Comparison of ENCODE assay signal across 8 mouse cellular contexts in the genomic region with DNA sequence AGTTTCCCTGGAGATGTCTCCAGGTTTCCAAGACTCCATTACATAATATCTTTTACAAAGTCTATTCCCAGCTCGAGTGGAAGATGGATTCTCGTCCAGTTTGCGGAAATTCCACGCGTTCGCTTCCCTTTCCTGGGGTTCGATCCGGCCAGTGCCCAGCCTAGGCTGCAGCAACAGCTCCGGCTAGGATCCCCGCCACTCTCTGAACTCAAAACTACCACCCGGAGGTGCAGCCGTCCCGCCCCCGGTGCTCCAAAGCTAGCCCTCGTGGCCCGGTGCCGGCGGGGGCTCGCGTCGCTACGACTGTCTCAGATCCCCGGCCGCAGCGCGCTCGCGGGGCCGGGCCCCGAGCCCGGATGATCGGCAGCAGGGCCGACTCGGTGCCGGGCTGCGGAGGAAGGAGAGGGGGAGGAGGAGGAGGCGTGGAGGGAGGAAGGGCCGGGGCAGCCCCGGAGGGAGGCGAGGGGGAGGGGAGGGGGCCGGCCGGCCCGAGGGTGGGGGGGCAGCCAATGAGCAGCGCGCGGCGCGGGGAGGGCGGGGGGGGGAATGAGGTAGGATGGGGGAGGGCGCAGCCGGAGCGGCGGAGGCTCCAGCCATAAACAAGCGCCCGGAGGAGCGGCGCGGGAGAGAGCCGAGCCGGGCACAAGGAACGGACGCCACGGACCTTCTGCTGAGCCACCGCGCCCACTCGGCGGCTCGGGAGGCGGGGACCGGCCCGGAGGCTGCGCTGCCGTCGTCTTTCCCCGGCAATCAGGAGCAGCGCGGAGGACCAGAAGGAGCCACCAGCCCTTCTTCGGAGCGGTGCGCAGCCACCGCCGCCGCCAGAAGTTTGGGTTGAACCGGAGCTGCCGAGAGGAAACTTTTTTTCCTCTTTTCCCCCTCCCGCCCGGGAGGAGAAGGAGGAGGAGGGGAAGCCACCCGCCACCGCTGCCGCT. TPM values are rescaled to one million over a fixed set of nuclear protein-coding genes. Genes with fewer than 3 reads are reported as not detected.
DNase-seq lines count a peak whose midpoint lies in the region; ATAC-seq and TF ChIP-seq lines count a peak whose summit lies in the region.

Gene Crim1 (plus strand): TSS at position 623 of the 935 bp plus-strand sequence.

- no peaks in the 10 kb centered on the region for H3K36me3 ChIP-seq in embryonic facial prominence, embryonic 13.5 days
- H3K36me3 ChIP-seq in liver, adult 2 months (ENCODE audit: control insufficient read depth, insufficient read depth, low read length): no peaks in the 10 kb centered on the region

- DNase-seq in layer of hippocampus, adult 11-12 months (ENCODE audit: low spot score): peak; percentile 66
- DNase-seq in layer of hippocampus, adult 9-10 months (ENCODE audit: low spot score): no peak
- peak; percentile 85 to 88 for DNase-seq in heart, adult 9 months (ENCODE audit: low spot score in 2 of 2)
- peak; percentile 85 for DNase-seq in kidney, adult 9 months
- peak; percentile 53 for DNase-seq in liver, adult 2 months (ENCODE audit: extremely low read depth, low read depth, low spot score)
- peak; percentile 66 to 72 for DNase-seq in spleen, postnatal 36 days (ENCODE audit: low spot score in 2 of 2)

- H3K4me2 ChIP-seq in embryonic facial prominence, embryonic 13.5 days: peak within 1 kb of the TSS; percentile 97

- H3K9me3 ChIP-seq in embryonic facial prominence, embryonic 13.5 days: no peaks in the 10 kb centered on the region

- H3K79me2 ChIP-seq in liver, adult 2 months (ENCODE audit: control insufficient read depth, insufficient read depth, low read length): peaks cover 26% of the 10 kb centered on the region; the same call in 1 of the 2 replicates

- peaks cover 29% of the 10 kb centered on the region for H3K4me1 ChIP-seq in embryonic facial prominence, embryonic 13.5 days
- peaks cover 14% of the 10 kb centered on the region for H3K4me1 ChIP-seq in liver, adult 2 months (ENCODE audit: control insufficient read depth, insufficient read depth, low read length)

- H3K27ac ChIP-seq in embryonic facial prominence, embryonic 13.5 days: peak within 1 kb of the TSS; percentile 98
- H3K27ac ChIP-seq in liver, adult 2 months (replicated peaks; ENCODE audit: insufficient read depth, low read depth, low read length): peak within 1 kb of the TSS; percentile 68

- WGBS in embryonic facial prominence, embryonic 13.5 days: under 1% methylated on average over 70 of the region's 90 CpGs
- under 1% methylated on average over 64 of the region's 90 CpGs for WGBS in liver, adult 2 months

- ATAC-seq in embryonic facial prominence, embryonic 13.5 days (ENCODE audit: insufficient number of reproducible peaks, insufficient read depth, low FRiP score, low TSS enrichment, low read depth): peak; percentile 75
- peak; percentile 51 for ATAC-seq in monocyte, adult 5-6 weeks (replicated peaks; ENCODE audit: insufficient number of reproducible peaks, low FRiP score, low TSS enrichment, poor library complexity, severe bottlenecking)

- peak within 1 kb of the TSS; percentile 81 for H3K4me3 ChIP-seq in embryonic facial prominence, embryonic 13.5 days
- H3K4me3 ChIP-seq in liver, adult 2 months (ENCODE audit: insufficient read depth, low read depth, low read length): peak within 1 kb of the TSS; percentile 87

- peaks cover 13% of the 10 kb centered on the region for H3K27me3 ChIP-seq in embryonic facial prominence, embryonic 13.5 days
- no peaks in the 10 kb centered on the region for H3K27me3 ChIP-seq in liver, adult 2 months (ENCODE audit: control insufficient read depth, insufficient read depth, low read length)

- TF ChIP-seq POLR2A in liver, adult 2 months (IDR thresholded peaks at IDR 0.05; ENCODE audit: extremely low read depth, insufficient read depth, low read length): peak; percentile 83; the same call in 1 of the 2 replicates

- H3K9ac ChIP-seq in embryonic facial prominence, embryonic 13.5 days: peak within 1 kb of the TSS; percentile 87
- H3K9ac ChIP-seq in liver, adult 2 months (ENCODE audit: low read depth, low read length): peak within 1 kb of the TSS; percentile 96

- 0 out of 2 replicates have a peak, but pooled peaks have one; percentile 3 for TF ChIP-seq CTCF in liver, adult 2 months (IDR thresholded peaks at IDR 0.05; ENCODE audit: low read depth, low read length)

RNA-seq across cellular contexts. Expression of gene Crim1, which starts in this region (rescaled TPM):
- polyA plus RNA-seq in embryonic facial prominence, embryonic 13.5 days (2015; fragmentation: Nextera tagmentation; extraction: Ambion mirVana): 6.5 and 7.7 TPM in 2 replicates
- total RNA-seq in liver, adult 2 months (2014; rRNA removed): 9.0 and 11.7 TPM in 2 replicates
- polyA plus RNA-seq in liver, adult 2 months (2012; rRNA removed): 5.6 and 6.5 TPM in 2 replicates
- total RNA-seq in monocyte, adult 5-6 weeks (2017): 8.2 to 23.1 TPM (median 10.1 TPM) in 3 replicates
